Mouse (Mus musculus) hematopoietic stem cell, adult 5-6 weeks (primary cell): ENCODE results near the gene Wnt10b. TPM values are rescaled to one million over a fixed set of nuclear protein-coding genes. Genes with fewer than 3 reads are reported as not detected.

ENCODE experiments used
- ATAC-seq, 2 experiments: fragments of 125-278 bp in 1 of 2; replicated peaks in 1 of 2; 2 replicates each; pipeline ENCODE4 v1.8.0; 2016 to 2017; ENCODE audit warnings: inconsistent platforms in 2 of 2, mild to moderate bottlenecking in 2 of 2, moderate number of reproducible peaks in 2 of 2, low read depth in 1 of 2, moderate TSS enrichment in 1 of 2; ENCODE audit not compliant: low FRiP score in 2 of 2, poor library complexity in 2 of 2, severe bottlenecking in 2 of 2, insufficient read depth in 1 of 2, low TSS enrichment in 1 of 2
- total RNA-seq: library from RNA; stranded (forward); fragments of 172-1452, 232-1000 nt; gene quantifications from 2 replicates; pipeline ENCODE4 v1.2.3, GENCODE M21; 2017

The Wnt10b gene
- total RNA-seq, 1 experiment from 2014 or later: 1.8 TPM

GRCm38 (mm10) chr15:98802926-98803325 lies 25.0 kb upstream of the Wnt10b start:
- ATAC-seq: no peak

GRCm38 (mm10) chr15:98799396-98799795 lies 21.4 kb upstream of the Wnt10b start:
- ATAC-seq: peak; percentile 35 to 61; a peak in 2 of 4 replicates

DNA sequence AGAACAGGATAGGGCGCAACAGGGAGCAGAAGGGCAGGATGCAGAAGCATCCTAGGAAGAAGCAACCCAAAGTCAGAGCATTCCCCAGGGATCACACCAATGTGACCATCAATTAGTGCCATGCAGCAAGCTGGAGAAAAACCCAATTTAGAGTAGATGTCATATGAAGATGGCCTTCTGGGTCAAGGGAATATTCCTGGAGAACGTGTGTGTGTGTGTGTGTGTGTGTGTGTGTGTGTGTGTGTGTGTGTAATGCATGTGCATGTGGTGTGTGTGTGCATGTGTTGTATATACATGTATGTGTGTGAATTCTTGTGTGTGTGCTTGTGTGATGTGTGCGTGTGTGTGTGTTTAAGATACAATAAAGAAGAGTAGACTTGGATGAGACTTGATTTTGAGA lies 21.0 kb upstream of the Wnt10b start:
- no peak for ATAC-seq

- ATAC-seq: no peak
These were observed 20.0 kb upstream of the Wnt10b start for GRCm38 (mm10) chr15:98797835-98798492.

GRCm38 (mm10) chr15:98796803-98797595 lies 19.0 kb upstream of the Wnt10b start:
- no peak for ATAC-seq

DNA sequence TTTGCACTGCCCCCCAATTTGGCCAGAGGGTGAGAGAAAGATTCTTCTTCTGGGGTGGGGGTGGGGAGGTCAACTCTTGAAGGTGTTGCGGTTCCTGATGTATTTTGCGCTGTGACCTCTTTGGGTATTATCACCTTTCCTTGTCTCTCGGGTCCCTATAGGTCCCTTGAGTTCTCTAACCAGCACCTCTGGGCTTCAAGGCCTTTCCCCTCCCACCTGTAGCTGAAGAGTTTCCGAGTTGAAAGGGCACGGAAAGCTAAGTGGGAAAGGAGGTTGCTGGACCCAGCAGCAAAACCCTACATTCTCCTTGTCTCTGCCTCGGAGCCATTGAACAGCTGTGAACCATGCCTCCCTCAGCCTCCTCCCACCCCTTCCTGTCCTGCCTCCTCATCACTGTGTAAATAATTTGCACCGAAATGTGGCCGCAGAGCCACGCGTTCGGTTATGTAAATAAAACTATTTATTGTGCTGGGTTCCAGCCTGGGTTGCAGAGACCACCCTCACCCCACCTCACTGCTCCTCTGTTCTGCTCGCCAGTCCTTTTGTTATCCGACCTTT lies 15.3 kb upstream of the Wnt10b start:
- no peak; a peak in 1 of 4 replicates for ATAC-seq

GRCm38 (mm10) chr15:98792233-98793020 lies 14.5 kb upstream of the Wnt10b start:
- 0 out of 4 replicates have a peak, but pooled peaks of 1 of the 2 experiments have one; percentile 15 for ATAC-seq

DNA sequence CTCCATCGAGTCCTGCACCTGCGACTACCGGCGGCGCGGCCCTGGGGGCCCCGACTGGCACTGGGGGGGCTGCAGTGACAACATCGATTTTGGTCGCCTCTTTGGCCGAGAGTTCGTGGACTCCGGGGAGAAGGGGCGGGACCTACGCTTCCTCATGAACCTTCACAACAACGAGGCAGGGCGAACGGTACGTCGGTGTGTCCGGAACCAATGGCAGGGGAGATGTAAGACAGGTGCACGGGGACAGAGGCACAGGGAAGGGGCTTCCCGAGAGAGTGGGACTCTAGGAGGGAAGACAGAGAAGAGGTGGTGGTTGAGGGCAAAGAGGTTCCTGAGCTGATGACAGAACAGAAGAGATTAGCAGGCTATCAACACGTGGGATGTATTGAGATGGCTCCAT lies 13.8 kb upstream of the Wnt10b start:
- no peak for ATAC-seq

GRCm38 (mm10) chr15:98791221-98791620 lies 13.3 kb upstream of the Wnt10b start:
- no peak for ATAC-seq

DNA sequence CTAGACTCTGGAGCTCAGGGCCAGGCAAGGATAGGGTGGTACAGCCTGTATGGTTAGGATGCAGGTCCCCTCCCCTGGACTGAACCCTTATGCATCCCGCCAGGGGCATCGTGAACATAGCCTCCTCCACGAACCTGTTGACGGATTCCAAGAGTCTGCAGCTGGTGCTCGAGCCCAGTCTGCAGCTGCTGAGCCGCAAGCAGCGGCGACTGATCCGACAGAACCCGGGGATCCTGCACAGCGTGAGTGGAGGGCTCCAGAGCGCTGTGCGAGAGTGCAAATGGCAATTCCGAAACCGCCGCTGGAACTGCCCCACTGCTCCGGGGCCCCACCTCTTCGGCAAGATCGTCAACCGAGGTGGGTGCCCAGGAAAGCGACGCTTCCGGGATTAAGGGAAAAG lies 12.8 kb upstream of the Wnt10b start:
- ATAC-seq: no peak

DNA sequence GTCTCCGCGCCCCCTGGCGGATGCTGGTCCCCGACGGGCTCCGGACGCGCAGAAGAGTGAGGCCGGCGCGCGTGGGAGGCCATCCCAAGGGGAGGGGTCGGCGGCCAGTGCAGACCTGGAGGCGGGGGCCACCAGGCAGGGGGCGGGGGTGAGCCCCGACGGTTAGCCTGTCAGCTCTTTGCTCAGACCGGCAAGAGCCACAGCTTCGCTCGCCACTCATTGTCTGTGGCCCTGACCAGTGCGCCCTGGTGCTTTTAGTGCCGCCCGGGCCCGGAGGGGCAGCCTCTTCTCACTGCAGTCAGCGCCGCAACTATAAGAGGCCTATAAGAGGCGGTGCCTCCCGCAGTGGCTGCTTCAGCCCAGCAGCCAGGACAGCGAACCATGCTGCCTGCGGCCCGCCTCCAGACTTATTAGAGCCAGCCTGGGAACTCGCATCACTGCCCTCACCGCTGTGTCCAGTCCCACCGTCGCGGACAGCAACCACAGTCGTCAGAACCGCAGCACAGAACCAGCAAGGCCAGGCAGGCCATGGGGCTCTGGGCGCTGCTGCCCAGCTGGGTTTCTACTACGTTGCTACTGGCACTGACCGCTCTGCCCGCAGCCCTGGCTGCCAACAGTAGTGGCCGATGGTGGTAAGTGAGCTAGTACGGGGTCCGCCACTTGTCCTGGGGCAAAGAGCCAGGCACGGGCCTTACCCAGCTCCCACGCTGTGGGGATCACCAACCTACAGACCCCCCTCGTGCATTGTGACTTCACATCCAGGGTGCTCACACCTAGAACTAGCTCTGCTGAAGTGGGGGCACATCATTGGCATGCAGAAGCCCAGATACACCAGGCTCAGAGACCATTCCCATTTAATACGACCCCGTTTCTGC lies 11.9 kb upstream of the Wnt10b start, which contains the start of gene Wnt1:
TSS of gene Wnt1 (plus strand) at position 197 of the 875 bp plus-strand sequence.
- ATAC-seq: no peak; a peak in 1 of 4 replicates

DNA sequence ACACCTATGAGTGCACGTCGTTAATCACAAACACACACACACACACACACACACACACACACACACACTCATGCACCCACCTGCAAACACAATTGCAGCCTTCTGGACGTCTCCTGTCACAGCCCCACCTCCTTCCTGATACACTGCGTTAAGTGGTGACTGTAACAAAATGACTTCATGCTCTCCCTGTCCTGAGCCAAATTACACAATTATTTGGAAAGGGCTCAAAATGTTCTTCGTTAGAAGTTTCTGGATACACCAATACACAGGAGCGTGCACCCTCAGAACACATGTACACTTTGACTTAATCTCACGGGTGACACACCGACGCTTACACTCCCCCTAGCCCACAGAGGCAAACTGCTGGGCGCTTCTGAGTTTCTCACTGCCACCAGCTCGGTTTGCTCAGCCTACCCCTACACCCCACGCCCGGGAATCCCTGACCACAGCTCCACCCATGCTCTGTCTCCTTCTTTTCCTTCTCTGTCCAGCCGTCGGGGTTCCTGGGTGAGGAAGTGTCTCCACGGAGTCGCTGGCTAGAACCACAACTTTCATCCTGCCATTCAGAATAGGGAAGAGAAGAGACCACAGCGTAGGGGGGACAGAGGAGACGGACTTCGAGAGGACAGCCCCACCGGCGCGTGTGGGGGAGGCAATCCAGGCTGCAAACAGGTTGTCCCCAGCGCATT lies 11.2 kb upstream of the Wnt10b start:
- ATAC-seq: 0 out of 4 replicates have a peak, but pooled peaks of 1 of the 2 experiments have one; percentile 41

DNA sequence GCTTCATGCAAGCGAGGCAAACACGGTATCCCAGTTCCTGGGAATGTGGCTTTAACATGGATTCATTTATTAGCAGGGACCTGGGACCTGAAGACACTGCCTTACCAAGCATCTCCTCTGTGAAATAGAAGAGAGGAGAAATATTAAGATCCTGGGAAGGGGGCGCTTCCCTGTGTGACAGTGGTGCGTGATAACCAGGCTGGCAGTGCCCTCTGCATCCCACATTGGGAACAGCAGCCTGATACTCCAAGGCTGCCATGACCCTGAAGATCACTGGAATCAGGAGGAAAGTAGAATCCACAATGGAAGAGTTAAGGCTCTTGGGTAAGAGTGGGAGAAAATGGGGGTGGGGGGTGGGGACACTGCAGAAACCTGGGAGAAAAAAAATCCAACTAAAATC lies 10.0 kb upstream of the Wnt10b start:
- peak in 1 of 2 experiments; percentile 50; a peak in 2 of 4 replicates for ATAC-seq

- ATAC-seq: no peak
These were observed 7.8 kb upstream of the Wnt10b start for GRCm38 (mm10) chr15:98785744-98786143.

DNA sequence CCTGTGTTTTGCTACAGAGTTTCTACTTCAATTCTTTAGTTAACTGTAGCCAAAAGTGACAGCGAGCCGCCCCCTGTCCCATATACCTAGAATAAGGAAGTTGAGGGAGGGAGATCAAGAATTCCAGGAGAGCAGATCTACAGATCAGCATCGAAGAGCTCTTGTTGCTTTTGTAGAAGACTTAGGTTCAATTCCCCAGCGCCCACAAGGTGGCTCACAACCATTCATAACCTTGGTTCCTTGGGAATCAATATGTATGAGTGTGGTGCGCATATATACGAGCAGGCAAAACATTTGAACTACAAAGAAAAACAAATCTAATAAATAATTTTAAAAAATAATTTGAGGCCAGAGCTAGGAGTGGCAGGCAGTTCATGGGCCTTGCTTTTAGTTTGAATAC lies 3.2 kb upstream of the Wnt10b start:
- no peak for ATAC-seq

GRCm38 (mm10) chr15:98780573-98780972 lies 2.6 kb upstream of the Wnt10b start:
- ATAC-seq: no peak
